Mouse (Mus musculus) neural tube, embryonic 15.5 days (tissue): Measurements from ENCODE around the gene Naa15. TPM values are rescaled to one million over a fixed set of nuclear protein-coding genes. Genes with fewer than 3 reads are reported as not detected.

Source experiments
- ATAC-seq: fragments of 200-750 bp; cut with Nextera tagmentation; 2 replicates; pipeline ENCODE4 v1.8.0; 2017; ENCODE audit warnings: mild to moderate bottlenecking, moderate TSS enrichment, moderate library complexity; ENCODE audit not compliant: low FRiP score
- H3K27ac ChIP-seq: fragments of 300-500 bp; sonication (generic); replicated peaks from 2 replicates; pipeline ENCODE4 v1.5.1; 2015; ENCODE audit warnings: mild to moderate bottlenecking, inconsistent platforms
- H3K27me3 ChIP-seq: fragments of 300-500 bp; sonication (generic); replicated peaks from 2 replicates; pipeline ENCODE4 v1.6.1; 2015; ENCODE audit warnings: inconsistent platforms
- H3K36me3 ChIP-seq: fragments of 300-500 bp; sonication (generic); 2 replicates; pipeline ENCODE4 v1.6.1; 2015; ENCODE audit warnings: inconsistent platforms
- H3K4me1 ChIP-seq: fragments of 300-500 bp; sonication (generic); 2 replicates; pipeline ENCODE4 v1.6.1; 2015; ENCODE audit warnings: inconsistent platforms
- H3K4me2 ChIP-seq: fragments of 300-500 bp; sonication (generic); 2 replicates; pipeline ENCODE4 v1.6.1; 2015; ENCODE audit warnings: inconsistent platforms, mild to moderate bottlenecking, moderate library complexity
- H3K4me3 ChIP-seq: fragments of 300-500 bp; sonication (generic); replicated peaks from 2 replicates; pipeline ENCODE4 v1.5.1; 2015; ENCODE audit warnings: mild to moderate bottlenecking, inconsistent platforms
- H3K9ac ChIP-seq: fragments of 300-500 bp; sonication (generic); replicated peaks from 2 replicates; pipeline ENCODE4 v1.6.1; 2015; ENCODE audit warnings: mild to moderate bottlenecking, inconsistent platforms
- H3K9me3 ChIP-seq: fragments of 300-500 bp; sonication (generic); replicated peaks from 2 replicates; pipeline ENCODE4 v1.6.1; 2016; ENCODE audit warnings: inconsistent platforms
- WGBS: fragments of 180-500 bp; shearing (Covaris S2); methylation state at CpG from one replicate; pipeline ENCODE4 v1.1.7; 2015; ENCODE audit warnings: mixed read lengths; 5-methylcytosine and 5-hydroxymethylcytosine counted together
- polyA plus RNA-seq: library from polyadenylated mRNA; unstranded; fragments of >200 nt; fragmentation: Nextera tagmentation; extraction: Ambion mirVana; gene quantifications from 2 replicates; pipeline ENCODE4 v1.2.1, GENCODE M21; 2015

The Naa15 gene
- 40.6 and 42.8 TPM in 2 replicates for polyA plus RNA-seq

- WGBS: 4% methylated on average over 43 of the region's 43 CpGs
- Histone ChIP-seq H3K4me3 (peak within 1 kb of the TSS; percentile 98), H3K4me2 (peak within 1 kb of the TSS; percentile 86), H3K36me3 (no peaks in the 10 kb centered on the region), H3K27me3 (no peaks in the 10 kb centered on the region), H3K27ac (peak within 1 kb of the TSS; percentile 92), H3K9ac (peak within 1 kb of the TSS; percentile 85), H3K4me1 (peaks cover 32% of the 10 kb centered on the region), H3K9me3 (no peaks in the 10 kb centered on the region)
- ATAC-seq: peak; percentile 91
These were observed at the start of gene Naa15 for GRCm38 (mm10) chr3:51415098-51416072. Gene Naa15, plus strand, starts transcription at chr3:51415148.

GRCm38 (mm10) chr3:51365517-51365882, 49.4 kb upstream of the Naa15 start:
- WGBS: 14% methylated on average over 3 of the region's 3 CpGs
- H3K27me3 ChIP-seq: peaks cover 10% of the 10 kb centered on the region
- no peak overlapping the region; the same call in 1 of the 2 replicates for H3K27ac ChIP-seq
- peak overlapping the region; percentile 46; the same call in 1 of the 2 replicates for H3K9ac ChIP-seq
- H3K4me3 ChIP-seq: peak overlapping the region; percentile 41
- peak overlapping the region; percentile 84 for H3K4me2 ChIP-seq
- H3K4me1 ChIP-seq: peaks cover 10% of the 10 kb centered on the region
- no peaks in the 10 kb centered on the region for H3K9me3 ChIP-seq
- ATAC-seq: no peak
- H3K36me3 ChIP-seq: no peaks in the 10 kb centered on the region

- no peak overlapping the region for H3K4me2 ChIP-seq
- no peak overlapping the region for H3K4me3 ChIP-seq
- H3K9me3 ChIP-seq: no peaks in the 10 kb centered on the region
- 66% methylated on average over 4 of the region's 4 CpGs for WGBS
- no peak overlapping the region for H3K27ac ChIP-seq
- H3K27me3 ChIP-seq: peaks cover 6% of the 10 kb centered on the region; the same call in 1 of the 2 replicates
- H3K4me1 ChIP-seq: peaks cover 10% of the 10 kb centered on the region
- no peak for ATAC-seq
- no peak overlapping the region for H3K9ac ChIP-seq
- H3K36me3 ChIP-seq: no peaks in the 10 kb centered on the region
These were observed 48.0 kb upstream of the Naa15 start for GRCm38 (mm10) chr3:51366926-51367325.

- H3K4me1 ChIP-seq: peaks cover 10% of the 10 kb centered on the region
- no peak overlapping the region for H3K27ac ChIP-seq
- H3K4me3 ChIP-seq: no peak overlapping the region
- no peaks in the 10 kb centered on the region for H3K36me3 ChIP-seq
- H3K27me3 ChIP-seq: peaks cover 6% of the 10 kb centered on the region; the same call in 1 of the 2 replicates
- no peak for ATAC-seq
- no peak overlapping the region for H3K9ac ChIP-seq
- no peaks in the 10 kb centered on the region for H3K9me3 ChIP-seq
- 81% methylated on average over 4 of the region's 4 CpGs for WGBS
- H3K4me2 ChIP-seq: no peak overlapping the region
These were observed 46.9 kb upstream of the Naa15 start for GRCm38 (mm10) chr3:51368011-51368410.

GRCm38 (mm10) chr3:51371826-51372225, 43.1 kb upstream of the Naa15 start:
- Histone ChIP-seq H3K4me3 (no peak overlapping the region), H3K9ac (no peak overlapping the region), H3K27me3 (no peaks in the 10 kb centered on the region), H3K27ac (no peak overlapping the region), H3K36me3 (no peaks in the 10 kb centered on the region), H3K4me2 (no peak overlapping the region), H3K9me3 (no peaks in the 10 kb centered on the region), H3K4me1 (no peaks in the 10 kb centered on the region)
- ATAC-seq: no peak
- WGBS: 74% methylated on average over 2 of the region's 2 CpGs

- H3K4me2 ChIP-seq: no peak overlapping the region
- WGBS: 82% methylated on average over 5 of the region's 5 CpGs
- H3K9ac ChIP-seq: no peak overlapping the region
- H3K4me3 ChIP-seq: no peak overlapping the region
- no peaks in the 10 kb centered on the region for H3K4me1 ChIP-seq
- no peak overlapping the region for H3K27ac ChIP-seq
- no peaks in the 10 kb centered on the region for H3K9me3 ChIP-seq
- H3K36me3 ChIP-seq: no peaks in the 10 kb centered on the region
- no peaks in the 10 kb centered on the region for H3K27me3 ChIP-seq
- no peak for ATAC-seq
These were observed 42.1 kb upstream of the Naa15 start for GRCm38 (mm10) chr3:51372883-51373282.

- Histone ChIP-seq H3K9ac (no peak overlapping the region), H3K27ac (no peak overlapping the region), H3K9me3 (no peaks in the 10 kb centered on the region), H3K36me3 (no peaks in the 10 kb centered on the region), H3K27me3 (no peaks in the 10 kb centered on the region), H3K4me3 (no peak overlapping the region), H3K4me1 (no peaks in the 10 kb centered on the region), H3K4me2 (no peak overlapping the region)
- no peak for ATAC-seq
- 83% methylated on average over 5 of the region's 5 CpGs for WGBS
These were observed 41.4 kb upstream of the Naa15 start for GRCm38 (mm10) chr3:51373544-51373943.

- no peaks in the 10 kb centered on the region for H3K27me3 ChIP-seq
- 88% methylated on average over 19 of the region's 19 CpGs for WGBS
- ATAC-seq: no peak
These were observed 39.4 kb upstream of the Naa15 start for GRCm38 (mm10) chr3:51375307-51376265.

GRCm38 (mm10) chr3:51377878-51378664, 36.9 kb upstream of the Naa15 start:
- Histone ChIP-seq H3K27me3 (no peaks in the 10 kb centered on the region), H3K27ac (no peak overlapping the region), H3K9ac (0 out of 2 replicates have a peak overlapping the region, but pooled peaks have one; percentile 1), H3K4me1 (no peaks in the 10 kb centered on the region), H3K9me3 (no peaks in the 10 kb centered on the region), H3K36me3 (no peaks in the 10 kb centered on the region), H3K4me2 (peak overlapping the region; percentile 49), H3K4me3 (peak overlapping the region; percentile 9)
- 0 out of 2 replicates have a peak, but pooled peaks have one; percentile 35 for ATAC-seq
- 49% methylated on average over 31 of the region's 31 CpGs for WGBS

More at GRCm38 (mm10) chr3:51375307-51376265, 39.4 kb upstream of the Naa15 start:
- no peaks in the 10 kb centered on the region for H3K9me3 ChIP-seq
- H3K4me3 ChIP-seq: no peak overlapping the region
- no peaks in the 10 kb centered on the region for H3K4me1 ChIP-seq
- no peak overlapping the region for H3K27ac ChIP-seq
- H3K4me2 ChIP-seq: no peak overlapping the region
- H3K9ac ChIP-seq: no peak overlapping the region
- H3K36me3 ChIP-seq: no peaks in the 10 kb centered on the region

- Histone ChIP-seq H3K4me3 (0 out of 2 replicates have a peak overlapping the region, but pooled peaks have one; percentile 9), H3K36me3 (no peaks in the 10 kb centered on the region), H3K4me1 (no peaks in the 10 kb centered on the region), H3K9me3 (no peaks in the 10 kb centered on the region), H3K27me3 (no peaks in the 10 kb centered on the region), H3K4me2 (peak overlapping the region; percentile 49), H3K27ac (no peak overlapping the region), H3K9ac (no peak overlapping the region)
- 88% methylated on average over 3 of the region's 3 CpGs for WGBS
- ATAC-seq: no peak
These were observed 36.3 kb upstream of the Naa15 start for GRCm38 (mm10) chr3:51378665-51378946.
